Mouse (Mus musculus): ENCODE measurements around the gene Oas2.

The Oas2 gene

DNA sequence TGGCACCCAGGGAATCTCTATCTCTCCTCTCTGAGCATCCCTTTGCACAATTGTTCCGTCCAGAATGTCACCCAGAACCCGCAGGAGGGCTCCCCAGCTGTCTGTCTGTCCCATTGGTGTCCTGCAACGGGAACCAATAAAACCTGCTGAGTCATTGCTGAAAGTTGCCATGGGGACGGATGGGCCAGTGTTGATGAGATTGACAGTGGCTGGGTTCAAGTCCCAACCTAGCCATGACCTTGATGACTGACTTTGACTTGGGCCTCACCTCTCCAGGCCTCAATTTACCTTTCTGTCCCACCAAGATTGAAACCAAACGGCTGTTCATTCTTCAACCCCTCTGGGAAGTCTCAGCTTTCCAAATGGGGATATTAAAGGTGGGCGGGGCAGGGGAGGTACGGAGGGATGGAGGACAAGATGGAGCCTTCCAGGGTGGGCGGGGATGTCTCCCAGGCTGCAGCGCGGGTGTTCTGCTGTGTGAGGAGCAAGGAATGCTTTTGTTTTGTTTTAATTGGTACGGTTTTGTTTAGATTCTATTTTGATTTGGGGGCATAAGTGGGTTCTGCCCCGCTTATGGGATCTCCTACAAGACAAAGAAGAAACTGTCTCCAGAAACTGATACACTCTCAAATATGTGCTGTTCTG is 23.7 kb downstream of the Oas2 start:
- no peak for DNase-seq

DNA sequence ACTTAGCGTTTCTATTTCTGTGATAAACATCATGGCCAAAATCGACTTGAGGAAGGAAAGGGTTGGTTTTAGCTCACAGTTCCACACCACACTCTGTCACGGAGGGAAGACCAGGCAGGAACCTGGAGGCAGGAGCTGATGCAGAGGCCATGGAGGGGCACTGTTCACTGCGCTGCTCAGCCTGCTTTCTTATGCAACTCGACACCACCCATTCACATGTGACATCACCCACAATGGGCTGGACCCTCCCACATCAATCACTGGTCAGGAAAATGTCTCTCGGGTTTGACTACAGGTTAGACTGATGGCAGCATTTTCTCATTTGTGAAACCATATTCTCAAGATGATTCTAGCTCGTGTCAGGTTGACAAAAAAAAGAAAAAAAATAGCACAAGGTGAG is 28.6 kb downstream of the Oas2 start:
- no peak for DNase-seq

DNA sequence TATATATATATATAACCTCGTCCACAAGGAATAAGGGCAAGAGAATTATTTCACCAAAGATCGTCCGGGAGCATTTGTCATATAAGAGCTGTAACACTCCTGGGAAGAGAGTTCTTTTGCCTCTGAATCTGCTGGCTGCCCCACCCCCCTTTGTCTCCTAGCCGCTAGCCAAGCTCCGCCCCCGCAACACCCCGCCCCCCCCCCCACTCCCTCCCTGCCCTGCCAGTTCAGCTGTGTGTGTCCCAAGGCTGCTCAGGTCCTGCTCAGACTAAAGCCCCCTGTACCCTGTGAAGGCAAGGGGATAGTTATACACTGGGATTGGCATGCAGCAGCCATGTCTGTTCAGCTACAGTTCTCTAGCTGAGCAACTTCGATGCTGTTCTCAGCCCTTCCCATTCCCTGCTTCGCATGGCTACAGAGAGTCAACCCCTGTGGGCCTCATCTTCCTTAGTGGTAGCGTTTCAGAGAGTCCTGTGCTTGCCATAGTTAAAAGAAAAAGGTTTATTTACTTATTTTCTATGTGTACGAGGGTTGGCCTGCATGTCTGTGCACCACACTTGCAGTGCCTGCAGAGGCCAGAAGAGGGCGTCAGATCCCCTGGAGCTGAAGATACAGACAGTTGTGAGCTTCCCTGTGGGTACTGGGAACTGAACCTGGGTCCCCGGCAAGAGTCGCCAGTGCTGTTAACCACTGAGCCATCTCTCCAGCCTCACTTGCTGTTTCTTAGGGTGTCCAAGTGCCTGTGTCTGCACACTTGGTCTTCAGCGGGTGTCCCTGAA is 30.9 kb downstream of the Oas2 start:
- DNase-seq, result no peak

DNA sequence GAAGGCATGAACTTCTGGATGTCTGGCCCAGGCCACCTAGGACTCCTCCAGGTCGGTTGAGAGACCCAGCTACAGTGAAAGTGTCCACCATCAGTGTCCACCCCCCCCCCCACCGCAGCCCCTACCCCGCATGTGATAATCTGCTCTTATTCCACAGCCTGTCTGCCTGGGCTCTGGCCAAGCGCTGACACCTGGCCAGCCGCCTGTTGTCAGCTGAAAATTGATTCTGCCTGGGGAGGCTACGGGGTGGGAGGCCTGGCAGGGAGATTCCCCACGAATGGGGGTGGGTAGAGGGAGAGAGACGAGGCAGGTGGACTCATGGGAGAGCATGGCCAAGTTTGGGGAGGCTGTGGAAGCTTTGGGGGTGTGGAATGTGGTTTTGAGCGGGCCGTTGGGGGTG is 32.5 kb downstream of the Oas2 start:
- DNase-seq, result no peak

DNA sequence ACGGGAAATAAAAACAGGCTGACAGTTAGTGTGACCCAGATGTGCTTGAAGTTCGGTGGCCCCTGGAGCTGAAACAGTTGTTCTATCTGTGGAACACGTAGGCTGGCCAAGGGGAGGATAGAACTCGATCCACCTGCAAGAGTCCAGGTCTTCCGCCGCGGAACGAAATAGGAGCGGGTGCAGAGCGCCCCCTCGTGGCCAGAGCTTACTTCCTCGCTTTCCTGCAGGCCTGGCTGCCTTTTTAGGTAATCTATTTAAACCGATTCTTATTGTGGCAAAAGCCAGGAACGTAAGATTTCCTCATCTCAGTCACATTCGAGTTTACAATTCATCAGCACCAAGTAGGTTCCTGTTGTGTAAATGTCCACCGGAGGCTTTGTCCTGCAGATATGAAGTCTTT is 35.3 kb downstream of the Oas2 start:
- peak; percentile 77 for DNase-seq

DNA sequence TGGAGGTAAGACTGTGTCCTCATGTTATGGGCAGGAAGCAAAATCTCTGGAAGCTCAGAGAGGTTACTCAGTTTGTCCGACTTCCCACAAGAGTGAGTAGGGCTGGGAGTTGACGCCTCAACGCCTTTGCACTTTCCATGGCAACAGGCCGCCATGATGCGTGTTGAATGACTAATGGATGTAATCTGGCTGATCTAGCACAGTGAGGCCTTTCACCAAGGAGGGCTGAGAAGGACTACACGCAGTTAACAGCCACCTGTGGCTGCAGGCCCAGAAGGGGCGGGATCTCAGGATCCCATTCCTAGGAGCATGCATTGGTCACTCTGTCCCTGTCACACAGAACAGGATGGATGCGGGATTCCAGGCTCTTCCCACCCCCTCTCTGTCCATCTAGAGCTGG is 36.9 kb downstream of the Oas2 start:
- DNase-seq, result peak; percentile 52

DNA sequence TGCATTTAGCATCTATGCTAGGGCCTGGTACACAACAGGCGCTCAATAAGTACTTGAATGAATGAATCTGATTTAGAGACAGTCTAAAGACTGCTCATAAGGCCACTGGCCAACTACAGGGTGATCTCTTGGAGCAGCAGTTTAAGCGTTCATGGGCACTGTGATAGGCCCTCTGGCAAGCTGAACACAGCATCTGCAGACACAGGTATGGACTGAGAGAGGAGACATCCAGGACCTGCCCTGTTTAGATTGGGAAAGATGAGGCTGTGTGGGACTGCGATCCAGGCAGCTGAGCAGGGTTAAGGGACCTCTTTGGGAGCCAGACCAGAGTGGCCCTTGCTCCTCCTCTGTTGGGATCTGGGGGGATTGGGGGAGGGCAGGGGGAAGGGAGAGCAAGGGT is 37.8 kb downstream of the Oas2 start, which contains the start of gene Dtx1:
Gene Dtx1 (minus strand): TSS at position 101 of the 400 bp plus-strand sequence.
- no peak for DNase-seq

DNA sequence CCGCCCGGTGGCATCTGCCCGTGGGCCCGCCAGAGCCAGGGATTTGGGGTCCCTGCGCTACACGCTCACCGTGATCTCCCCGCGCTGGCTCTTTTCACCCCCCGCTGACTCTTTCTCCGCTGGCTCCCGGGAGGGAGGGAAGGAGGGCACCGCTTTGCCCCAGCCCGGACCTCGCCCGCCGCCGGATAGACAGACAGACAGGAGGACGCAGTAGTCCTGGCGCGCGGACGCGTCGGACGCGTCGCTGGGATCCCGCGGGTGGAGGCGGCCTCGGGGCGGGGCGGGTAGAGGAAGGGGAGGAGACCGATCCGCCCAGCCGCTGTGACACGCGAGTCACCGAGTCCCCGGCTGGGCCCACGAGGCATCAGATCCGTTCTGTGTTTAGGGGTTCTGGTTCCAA is 38.2 kb downstream of the Oas2 start:
- DNase-seq, result peak; percentile 80

DNA sequence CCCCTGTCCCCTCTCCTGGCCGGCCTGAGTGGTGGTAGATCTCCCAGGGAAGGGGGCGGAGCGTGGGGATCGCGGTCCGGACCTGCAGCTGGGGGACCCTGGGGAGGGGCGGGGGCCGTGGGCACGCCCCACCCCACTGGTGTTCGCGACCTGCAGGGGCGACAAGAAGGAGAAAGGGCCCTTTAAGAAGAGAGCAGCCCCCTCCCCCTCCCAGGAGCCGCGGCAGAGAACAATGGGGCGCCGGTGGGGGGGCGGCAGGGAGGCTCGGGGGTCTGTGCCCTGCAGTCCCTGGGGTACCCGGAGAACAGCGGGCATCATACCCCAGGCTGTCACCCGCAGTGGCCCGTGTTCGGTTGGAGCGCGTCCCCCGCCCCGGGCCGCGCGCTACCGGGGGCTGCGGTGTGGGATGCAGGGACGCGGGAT is 38.8 kb downstream of the Oas2 start:
- no peak for DNase-seq

DNA sequence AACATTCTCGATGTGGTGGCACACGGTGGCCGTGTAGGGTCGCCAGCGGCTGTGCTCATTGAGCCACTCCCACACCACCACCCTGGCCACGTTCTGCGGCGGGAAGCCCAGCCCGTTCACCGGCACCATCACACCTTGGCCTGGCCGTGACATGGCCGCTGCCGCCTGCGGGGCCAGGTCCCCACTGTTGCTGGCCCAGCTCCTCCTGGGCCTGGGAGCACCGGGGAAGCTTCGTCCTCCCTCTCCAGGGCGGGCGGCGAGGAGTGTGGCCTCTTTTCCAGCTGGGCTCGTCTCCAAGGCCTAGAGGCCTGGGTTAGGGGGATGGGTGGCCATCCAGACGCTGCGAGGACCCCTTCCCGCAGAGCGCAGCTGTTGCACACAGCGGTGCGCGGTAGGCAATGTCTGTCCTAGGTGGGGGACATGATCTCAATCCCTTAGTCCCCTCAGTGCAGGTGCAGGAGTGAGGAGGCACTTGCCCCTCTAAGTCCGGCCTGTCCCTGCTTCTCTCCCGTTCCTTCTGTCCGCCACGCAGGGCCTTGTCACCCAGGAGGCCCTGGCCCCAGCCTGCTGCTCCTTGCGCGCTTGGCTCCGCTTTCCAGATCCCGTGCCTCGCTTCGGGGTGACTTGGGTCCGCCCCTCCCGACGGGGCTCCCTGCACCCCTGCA is 39.4 kb downstream of the Oas2 start:
- peak; percentile 77 for DNase-seq

DNA sequence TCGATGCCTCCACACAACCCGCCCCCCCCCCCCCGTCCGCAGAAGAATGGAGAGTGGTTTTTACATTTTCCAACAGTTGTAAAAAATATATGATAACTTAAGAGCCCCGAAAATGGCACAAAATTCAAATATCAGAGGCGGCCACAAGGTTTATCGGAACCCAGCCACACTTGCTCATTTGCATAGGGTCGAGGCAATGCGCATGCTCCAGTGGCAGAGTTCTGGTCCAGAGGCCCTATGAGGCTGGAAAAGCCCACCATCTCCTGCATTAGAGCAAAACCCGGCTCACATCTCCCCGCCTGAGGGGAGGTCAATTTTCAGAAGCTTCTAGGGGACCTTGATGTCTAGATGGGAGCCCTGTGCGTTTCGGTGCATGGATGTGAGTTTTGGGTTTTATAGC is 42.7 kb downstream of the Oas2 start:
- DNase-seq, result peak; percentile 26

DNA sequence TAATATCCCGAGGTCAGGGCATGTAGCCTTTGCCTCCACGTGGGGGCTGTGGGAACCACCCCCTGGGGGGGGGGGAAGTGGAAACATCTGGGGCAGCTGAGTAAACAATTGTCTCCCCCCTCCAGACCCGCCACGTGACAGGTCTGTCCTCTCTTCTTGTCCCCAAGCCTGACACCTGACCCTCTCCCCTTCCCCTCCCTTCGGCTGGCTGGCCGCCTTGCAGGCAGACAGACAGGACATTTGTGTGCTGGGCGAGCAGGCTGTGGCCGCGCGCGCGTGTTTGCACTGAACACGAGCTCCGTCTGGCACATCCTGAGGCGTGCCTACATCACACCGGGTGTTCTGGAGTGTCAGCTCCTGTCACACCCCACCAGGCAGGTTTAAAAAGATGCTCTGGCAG is 43.1 kb downstream of the Oas2 start:
- DNase-seq, result peak; percentile 75

DNA sequence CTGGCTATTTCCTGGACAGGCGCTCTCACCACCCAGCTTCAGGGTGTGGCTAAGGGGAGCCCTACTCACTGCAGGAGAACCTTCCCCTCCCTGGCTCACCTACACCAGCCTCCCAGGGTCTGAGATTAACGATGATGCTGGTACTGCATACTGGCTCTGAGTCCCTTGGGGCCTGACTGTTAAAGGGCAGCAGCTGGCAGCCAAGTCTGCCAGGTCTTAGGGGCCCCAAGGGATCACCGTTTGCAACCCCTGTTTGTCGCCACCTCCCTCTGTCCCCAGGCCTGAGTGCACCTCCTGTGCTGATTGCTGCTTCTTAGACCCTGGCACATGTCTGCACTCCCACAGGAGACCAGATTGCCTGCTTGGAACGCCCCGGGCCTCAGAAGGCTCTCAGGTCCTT is 45.2 kb downstream of the Oas2 start:
- DNase-seq, result peak; percentile 50

DNA sequence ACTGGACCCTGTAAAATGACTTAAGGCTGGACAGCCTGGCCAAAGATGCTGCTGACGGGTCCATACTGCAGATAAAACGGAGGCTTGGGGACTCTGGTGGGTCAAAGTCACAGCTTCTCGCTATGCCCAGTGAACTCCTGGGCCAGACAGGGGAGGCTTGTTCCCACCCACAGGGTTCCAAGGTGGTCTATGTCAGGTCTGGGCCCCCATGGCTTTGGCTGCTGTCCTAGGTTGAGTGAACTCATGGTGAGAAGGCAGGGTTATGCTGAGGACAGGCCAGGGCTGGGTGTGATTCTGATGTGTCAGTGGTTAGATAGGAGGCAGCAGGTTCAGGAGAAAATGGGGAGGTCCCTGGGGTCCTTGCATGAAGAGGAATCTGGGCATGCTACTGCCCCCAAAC is 46.0 kb downstream of the Oas2 start:
- peak; percentile 51 for DNase-seq

DNA sequence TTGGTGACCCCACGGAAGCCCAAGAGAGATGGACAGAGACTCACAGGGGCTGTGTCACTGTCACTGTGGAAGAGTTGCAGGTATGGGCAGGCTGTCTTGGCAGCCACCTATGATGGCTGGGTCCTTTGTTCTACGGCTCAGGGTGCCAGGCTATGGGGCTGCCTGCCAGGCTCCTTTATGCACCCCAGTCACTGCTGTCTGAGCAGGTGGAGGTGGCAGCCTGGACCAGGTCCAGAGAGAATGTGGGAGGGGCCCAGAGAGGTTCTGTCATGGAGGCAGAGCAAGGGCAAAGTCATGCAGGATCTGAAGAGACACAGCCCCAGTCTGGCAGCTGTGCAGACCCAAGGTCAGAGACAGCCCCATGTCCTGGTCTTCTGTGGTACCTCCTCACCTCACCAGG is 46.7 kb downstream of the Oas2 start:
- DNase-seq, result peak; percentile 92

DNA sequence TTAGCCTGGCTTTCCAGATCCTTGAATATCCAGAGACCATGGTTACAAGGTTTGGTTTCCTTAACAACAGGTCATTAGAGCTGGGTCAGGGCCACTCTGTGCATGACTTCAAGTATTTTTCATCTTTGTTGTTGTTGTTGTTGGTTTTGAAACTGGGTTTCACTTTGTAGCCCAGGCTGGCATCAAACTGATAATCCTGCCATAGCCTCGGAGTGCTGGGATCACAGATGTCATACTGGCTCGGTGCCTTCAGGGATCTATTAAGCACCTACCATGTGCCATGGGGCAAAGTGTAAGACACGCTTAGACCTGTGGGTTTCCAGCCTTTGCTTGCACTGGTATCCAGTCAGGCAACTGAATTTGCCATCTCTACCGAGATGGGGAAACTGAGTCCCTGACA is 47.2 kb downstream of the Oas2 start:
- peak; percentile 78 for DNase-seq

DNA sequence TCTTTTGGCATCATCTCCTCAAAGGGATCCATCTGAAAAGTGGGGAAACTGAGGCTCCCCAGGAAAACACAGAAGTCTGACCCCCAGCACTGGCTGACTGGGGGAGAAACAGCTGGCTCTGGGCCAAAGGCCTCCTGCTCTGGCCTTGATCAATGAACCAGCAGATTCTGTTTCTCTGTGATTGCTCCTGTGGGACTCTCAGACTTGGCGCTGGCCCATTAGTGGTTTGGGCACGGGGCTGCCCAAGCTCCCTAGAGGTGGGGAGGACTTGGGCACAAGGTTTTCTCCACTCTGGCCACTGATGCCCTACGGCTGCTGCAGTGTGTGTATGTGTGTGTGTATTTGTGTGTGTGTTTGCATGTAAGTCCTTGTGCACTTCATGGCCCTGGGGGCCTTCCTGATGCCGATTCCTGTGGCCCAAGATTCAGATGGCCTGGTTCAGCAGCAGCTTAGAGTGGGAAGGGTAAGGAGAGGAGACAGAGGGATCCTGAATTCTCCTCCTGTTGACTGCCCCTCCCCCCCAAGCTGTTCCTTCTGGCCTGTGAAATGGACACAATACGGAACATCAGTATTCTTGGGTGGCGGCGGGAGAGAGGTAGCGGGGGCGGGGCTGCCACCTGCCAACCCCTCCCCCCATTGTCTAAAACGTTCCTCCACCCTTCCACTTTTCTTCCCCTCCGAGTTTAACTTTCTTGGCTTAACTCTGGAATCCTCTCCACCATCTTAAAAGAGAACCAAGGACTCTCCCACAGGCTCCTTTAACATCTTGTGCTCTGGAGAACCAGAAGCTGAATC is 48.5 kb downstream of the Oas2 start:
- DNase-seq, result peak; percentile 61

DNA sequence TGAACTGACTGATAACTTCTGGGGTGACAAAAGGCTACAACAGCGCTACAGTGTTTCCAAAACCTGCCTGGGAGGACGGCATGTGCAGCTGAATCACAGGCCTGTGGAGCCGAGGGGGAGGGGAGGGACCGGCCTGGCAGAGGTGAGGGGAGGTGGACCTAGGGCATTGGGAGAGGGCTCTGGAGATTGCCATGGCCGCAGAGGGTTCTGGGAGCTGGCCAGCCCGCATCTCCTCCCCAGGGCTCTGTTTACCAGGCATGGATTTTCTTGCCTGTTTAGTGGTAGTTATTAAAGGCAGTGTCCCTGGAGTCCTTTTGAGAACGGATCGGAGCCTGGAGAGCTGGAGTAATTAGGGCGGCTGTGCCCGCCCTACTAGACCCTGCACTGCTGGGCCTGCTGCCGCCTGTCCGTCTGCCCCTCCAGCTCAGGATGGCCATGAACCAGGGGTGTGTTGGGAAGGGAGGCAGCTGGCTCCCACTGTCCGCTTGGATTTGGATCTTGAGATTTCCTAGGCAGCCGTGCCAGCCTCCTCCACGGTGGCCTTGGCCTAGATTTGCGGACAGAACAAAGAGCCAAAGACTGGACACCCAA is 50.8 kb downstream of the Oas2 start:
- DNase-seq, result peak; percentile 70

DNA sequence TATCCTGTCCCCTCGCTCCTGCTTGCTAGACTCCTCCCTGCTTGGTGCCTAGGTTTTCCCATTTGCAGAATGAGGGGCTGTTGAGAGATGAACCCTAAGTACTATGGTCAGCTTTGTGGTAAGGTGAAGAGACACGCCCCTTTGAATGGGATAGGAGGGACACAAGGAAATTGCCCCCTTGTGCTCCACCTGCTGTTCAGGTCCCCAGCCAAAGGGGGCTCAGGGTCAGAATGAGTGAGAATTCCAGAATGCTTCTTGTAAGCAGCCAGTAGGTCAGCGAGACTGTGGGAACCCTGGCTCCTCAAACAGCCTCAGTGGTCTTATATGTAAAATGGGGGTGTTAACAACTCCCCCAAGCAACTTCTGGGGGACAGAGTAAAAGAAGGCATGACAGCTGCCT is 51.5 kb downstream of the Oas2 start:
- DNase-seq, result peak; percentile 25

DNA sequence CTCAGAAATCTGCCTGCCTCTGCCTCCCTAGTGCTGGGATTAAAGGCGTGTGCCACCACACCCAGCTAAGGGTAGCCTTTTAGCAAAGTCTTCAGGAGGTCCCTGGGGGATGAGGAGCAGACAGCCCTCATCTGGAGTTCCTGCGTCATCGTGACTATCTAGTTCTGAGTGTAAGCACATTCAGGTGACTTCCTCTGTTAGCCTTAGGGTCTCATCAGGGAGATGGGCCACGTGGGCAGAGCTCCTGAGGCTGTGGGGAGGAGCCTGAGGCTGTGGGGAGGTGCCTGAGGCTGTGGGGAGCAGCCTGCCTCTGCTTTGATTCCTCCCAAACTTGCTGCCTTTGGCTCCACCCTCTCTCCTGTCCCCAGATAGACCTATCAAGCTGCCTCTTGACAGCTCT is 52.8 kb downstream of the Oas2 start:
- no peak for DNase-seq

DNA sequence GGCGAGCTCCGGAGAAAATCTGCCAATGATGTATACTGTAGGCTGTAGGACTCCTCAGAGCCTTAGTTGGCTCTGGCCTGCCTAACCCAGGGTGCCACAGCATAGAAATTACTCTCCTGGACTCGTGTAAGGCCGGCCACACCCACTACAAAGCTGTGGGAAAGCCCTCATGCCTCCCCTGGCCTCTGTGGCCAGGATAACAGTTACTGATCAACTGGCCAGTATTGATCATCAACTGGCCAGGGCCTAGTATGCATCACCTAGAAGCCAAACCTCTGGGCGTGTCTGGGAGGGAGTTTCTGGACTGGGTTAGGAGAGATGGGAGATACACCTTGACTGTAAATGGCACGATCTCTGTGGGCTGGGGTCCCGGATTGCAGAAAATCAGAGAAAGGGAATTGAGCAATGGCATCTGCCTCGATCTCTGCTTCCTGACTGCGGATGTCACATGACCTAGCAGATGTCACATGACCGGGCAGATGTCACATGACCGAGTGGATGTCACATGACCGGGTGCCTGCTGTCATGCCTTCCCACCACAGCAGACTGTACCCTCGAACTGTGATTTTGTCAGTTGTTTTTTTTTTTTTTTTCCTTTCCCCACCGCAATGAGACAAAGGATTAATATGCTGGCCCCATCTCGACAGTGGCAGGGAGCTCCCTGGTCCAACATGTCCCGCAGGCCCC is 53.5 kb downstream of the Oas2 start:
- DNase-seq, result peak; percentile 25

DNA sequence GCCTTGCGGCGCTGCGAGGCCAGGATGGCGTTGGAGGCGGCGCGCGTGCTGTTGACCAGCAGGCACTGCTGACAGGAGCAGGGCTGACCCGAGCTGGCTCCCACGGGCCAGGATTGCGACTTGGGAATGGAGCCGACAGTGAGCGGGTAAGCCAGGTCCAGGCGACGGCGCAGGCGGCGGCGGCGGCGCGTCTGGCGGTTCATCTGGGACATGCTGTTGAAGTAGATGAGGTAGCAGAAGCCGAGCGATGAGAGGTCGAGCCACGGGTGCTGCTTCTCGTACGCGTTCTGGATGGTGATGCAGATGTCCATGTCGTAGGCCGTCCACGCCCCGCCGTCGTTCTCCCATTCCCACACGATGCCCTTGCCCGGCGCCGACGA is 55.0 kb downstream of the Oas2 start:
- no peak for DNase-seq
